Mouse (Mus musculus): Measurements from ENCODE around the gene Cbfa2t2. TPM values are rescaled to one million over a fixed set of nuclear protein-coding genes. Genes with fewer than 3 reads are reported as not detected.

The Cbfa2t2 gene
- polyA plus RNA-seq, 1 experiment from 2014 or later = 10.3 TPM

DNA sequence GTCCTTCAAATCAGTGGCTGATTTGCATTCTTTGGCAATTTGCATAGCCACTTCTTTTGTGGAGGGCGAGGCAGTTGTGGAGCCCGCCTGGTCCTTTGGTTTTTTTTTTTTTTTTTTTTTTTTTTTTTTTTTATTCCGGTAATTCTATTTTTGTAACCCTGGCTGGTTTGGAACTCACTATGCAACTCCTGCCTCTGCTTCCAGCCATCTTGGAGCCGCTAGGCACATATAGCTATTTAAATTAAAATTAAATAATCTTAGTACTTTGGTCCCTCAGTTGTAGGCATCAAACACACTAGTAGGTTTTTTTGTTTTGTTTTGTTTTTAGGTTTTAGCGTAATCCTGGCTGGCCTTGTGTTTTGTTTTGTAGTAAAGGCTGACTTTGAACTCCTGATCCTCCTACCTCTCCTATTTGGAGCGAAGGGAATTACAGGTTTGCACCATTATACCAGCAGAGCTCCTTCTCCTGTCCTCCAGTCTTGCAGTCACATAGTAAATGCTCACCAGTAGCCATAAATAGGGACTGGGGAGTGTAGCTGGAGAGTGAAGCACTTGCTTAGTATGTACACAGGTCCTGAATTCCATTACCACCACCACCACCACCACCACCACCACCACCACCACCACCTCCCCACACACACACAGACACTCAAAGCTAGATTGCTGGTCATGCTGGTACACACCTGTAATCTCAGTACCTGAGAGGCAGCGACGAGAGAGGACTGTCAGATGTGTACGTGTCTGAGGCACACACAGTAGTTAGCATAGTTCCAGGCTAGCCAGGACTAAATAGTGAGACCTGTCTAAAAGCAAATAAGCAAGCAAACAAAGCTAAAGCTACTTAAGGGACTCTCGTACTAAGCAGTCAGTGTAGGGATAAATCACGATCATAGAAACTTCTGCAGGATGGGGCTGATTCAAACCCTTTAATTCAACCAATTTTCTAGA is 9.1 kb upstream of the Cbfa2t2 start:
- DNase-seq (ENCODE audit: low spot score) = peak; percentile 26
- H3K27me3 ChIP-seq (ENCODE audit: control insufficient read depth, insufficient read depth, low read length) = no peaks in the 10 kb centered on the region
- WGBS = 56% methylated on average over 11 of the region's 11 CpGs
- no peaks in the 10 kb centered on the region for H3K36me3 ChIP-seq (ENCODE audit: control insufficient read depth, insufficient read depth, low read length)
- no peaks in the 10 kb centered on the region for H3K4me1 ChIP-seq (replicated peaks; ENCODE audit: control insufficient read depth, insufficient read depth)
- H3K4me2 ChIP-seq (replicated peaks; ENCODE audit: low read depth) = peak overlapping the region; percentile 55
- H3K9me3 ChIP-seq (ENCODE audit: control insufficient read depth, low read length) = no peaks in the 10 kb centered on the region
- peak overlapping the region; percentile 31 for H3K4me3 ChIP-seq (ENCODE audit: low read depth, low read length)
- H3K9ac ChIP-seq (ENCODE audit: low read length) = peak overlapping the region; percentile 60
- peak; percentile 45 for ATAC-seq (ENCODE audit: low FRiP score, low TSS enrichment)
- H3K27ac ChIP-seq (replicated peaks) = peak overlapping the region; percentile 69
- TF ChIP-seq CTCF (IDR thresholded peaks at IDR 0.05; ENCODE audit: low read depth) (no peak), EP300 (optimal IDR thresholded peaks at IDR 0.05) (no peak)

DNA sequence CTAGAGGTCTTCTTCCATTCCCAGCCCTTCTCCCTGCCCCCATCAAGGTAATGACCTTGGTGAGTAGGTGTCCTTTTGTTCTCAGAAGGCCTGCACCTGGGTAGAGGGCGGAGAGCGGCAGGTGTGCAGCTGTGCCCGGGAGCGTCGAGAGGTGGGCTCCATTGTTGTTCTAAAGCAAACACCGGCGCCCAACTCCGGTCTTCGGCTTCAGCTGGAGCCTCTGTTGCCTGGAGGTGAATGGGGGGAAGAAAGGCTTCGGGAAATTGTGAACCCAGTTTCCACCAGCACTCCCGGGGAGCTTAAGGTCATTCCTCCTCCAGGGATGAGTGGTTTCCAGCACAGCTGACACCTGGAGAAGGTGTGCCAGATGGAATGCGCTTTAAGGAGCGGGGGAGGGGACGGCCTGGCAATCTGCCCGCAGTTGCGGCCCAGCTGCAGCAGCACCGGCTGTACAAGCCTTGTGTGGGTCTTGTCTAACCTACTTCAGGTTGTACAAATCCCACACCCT is 8.4 kb upstream of the Cbfa2t2 start:
- H3K4me3 ChIP-seq (ENCODE audit: low read depth, low read length) = no peak overlapping the region
- H3K36me3 ChIP-seq (ENCODE audit: control insufficient read depth, insufficient read depth, low read length) = no peaks in the 10 kb centered on the region
- no peak overlapping the region for H3K9ac ChIP-seq (ENCODE audit: low read length)
- no peaks in the 10 kb centered on the region for H3K9me3 ChIP-seq (ENCODE audit: control insufficient read depth, low read length)
- peak overlapping the region; percentile 69 for H3K27ac ChIP-seq (replicated peaks)
- DNase-seq (ENCODE audit: low spot score) (peak; percentile 79), ATAC-seq (ENCODE audit: low FRiP score, low TSS enrichment) (peak; percentile 83)
- peak overlapping the region; percentile 32 for H3K4me2 ChIP-seq (replicated peaks; ENCODE audit: low read depth)
- TF ChIP-seq CTCF (IDR thresholded peaks at IDR 0.05; ENCODE audit: low read depth) (no peak), EP300 (optimal IDR thresholded peaks at IDR 0.05) (no peak)
- WGBS = 15% methylated on average over 17 of the region's 17 CpGs
- H3K4me1 ChIP-seq (replicated peaks; ENCODE audit: control insufficient read depth, insufficient read depth) = no peaks in the 10 kb centered on the region
- H3K27me3 ChIP-seq (ENCODE audit: control insufficient read depth, insufficient read depth, low read length) = no peaks in the 10 kb centered on the region

DNA sequence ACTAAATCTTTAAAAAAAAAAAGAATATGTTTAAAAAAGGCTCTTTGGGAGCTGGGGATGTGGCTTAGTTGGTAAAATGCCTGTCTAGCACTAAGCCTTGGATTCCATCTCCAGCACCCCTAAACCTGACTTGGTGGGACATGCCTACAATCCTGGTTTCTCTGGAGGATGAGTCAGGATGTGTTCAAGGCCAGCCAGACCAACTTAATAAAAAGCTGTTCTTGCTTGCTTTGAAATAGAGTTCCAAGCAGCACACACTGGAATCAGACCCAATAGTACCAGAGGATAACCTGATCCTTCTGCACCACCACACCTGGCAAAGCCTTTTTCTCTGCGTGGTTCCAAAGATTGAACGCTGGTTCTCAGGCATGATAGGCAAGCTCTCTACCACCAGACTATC is 5.7 kb upstream of the Cbfa2t2 start:
- ATAC-seq (ENCODE audit: low FRiP score, low TSS enrichment) = no peak
- H3K27me3 ChIP-seq (ENCODE audit: control insufficient read depth, insufficient read depth, low read length) = no peaks in the 10 kb centered on the region
- 100% methylated on average over 2 of the region's 2 CpGs for WGBS
- H3K27ac ChIP-seq (replicated peaks) = no peak overlapping the region
- DNase-seq (ENCODE audit: low spot score) = no peak
- no peaks in the 10 kb centered on the region for H3K4me1 ChIP-seq (replicated peaks; ENCODE audit: control insufficient read depth, insufficient read depth)
- no peak overlapping the region for H3K4me3 ChIP-seq (ENCODE audit: low read depth, low read length)
- H3K9me3 ChIP-seq (ENCODE audit: control insufficient read depth, low read length) = no peaks in the 10 kb centered on the region
- H3K36me3 ChIP-seq (ENCODE audit: control insufficient read depth, insufficient read depth, low read length) = no peaks in the 10 kb centered on the region
- no peak overlapping the region for H3K9ac ChIP-seq (ENCODE audit: low read length)
- no peak overlapping the region for H3K4me2 ChIP-seq (replicated peaks; ENCODE audit: low read depth)
- TF ChIP-seq EP300 (optimal IDR thresholded peaks at IDR 0.05) (no peak), CTCF (IDR thresholded peaks at IDR 0.05; ENCODE audit: low read depth) (no peak)

DNA sequence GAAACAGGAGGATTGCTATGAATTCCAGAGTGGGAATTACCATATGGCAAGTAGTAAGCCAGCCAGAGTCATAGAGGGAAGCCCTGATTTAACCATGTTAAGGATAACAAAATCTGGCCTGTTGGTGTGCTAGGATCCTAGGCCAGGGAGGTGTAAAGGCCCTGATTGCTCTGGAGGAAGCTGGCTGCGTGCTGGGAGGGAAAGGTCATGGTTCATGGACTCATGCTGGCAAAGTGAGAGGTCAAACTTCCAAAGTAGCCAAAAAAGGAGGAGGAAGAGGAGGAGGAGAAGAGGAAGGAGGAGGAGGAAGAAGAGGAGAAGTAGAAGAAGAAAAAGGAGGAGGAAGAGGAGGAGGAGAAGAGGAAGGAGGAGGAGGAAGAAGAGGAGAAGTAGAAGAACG is 3.6 kb upstream of the Cbfa2t2 start:
- Histone ChIP-seq H3K27me3 (ENCODE audit: control insufficient read depth, insufficient read depth, low read length) (no peaks in the 10 kb centered on the region), H3K27ac (replicated peaks) (no peak overlapping the region), H3K9me3 (ENCODE audit: control insufficient read depth, low read length) (no peaks in the 10 kb centered on the region), H3K4me3 (ENCODE audit: low read depth, low read length) (no peak overlapping the region), H3K4me2 (replicated peaks; ENCODE audit: low read depth) (no peak overlapping the region), H3K36me3 (ENCODE audit: control insufficient read depth, insufficient read depth, low read length) (no peaks in the 10 kb centered on the region), H3K9ac (ENCODE audit: low read length) (no peak overlapping the region), H3K4me1 (replicated peaks; ENCODE audit: control insufficient read depth, insufficient read depth) (no peaks in the 10 kb centered on the region)
- DNase-seq (ENCODE audit: low spot score) (no peak), ATAC-seq (ENCODE audit: low FRiP score, low TSS enrichment) (no peak)
- TF ChIP-seq CTCF (IDR thresholded peaks at IDR 0.05; ENCODE audit: low read depth) (no peak), EP300 (optimal IDR thresholded peaks at IDR 0.05) (no peak)
- WGBS = 60% methylated on average over 2 of the region's 2 CpGs

DNA sequence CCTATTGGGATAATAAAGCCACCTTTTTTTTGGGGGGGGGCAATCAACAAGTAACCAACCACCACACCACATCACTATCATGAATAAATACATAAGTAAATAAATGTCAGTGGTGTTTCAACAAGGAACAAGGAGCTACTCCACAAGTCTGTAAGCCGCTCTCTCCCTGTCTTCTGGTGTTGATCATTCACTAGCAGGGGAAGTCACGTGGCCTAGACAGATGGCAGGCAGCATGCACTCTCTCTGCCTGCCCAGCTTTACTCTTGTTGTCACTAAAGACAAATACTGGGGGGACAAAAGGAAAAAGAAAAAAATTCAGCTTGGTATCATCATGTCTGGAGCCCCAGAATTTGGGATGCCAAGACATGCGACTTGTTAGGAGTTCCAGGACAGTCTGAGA is 2.9 kb upstream of the Cbfa2t2 start:
- H3K27me3 ChIP-seq (ENCODE audit: control insufficient read depth, insufficient read depth, low read length) = no peaks in the 10 kb centered on the region
- DNase-seq (ENCODE audit: low spot score) = peak; percentile 57
- H3K9ac ChIP-seq (ENCODE audit: low read length) = no peak overlapping the region
- WGBS = 44% methylated on average over 3 of the region's 3 CpGs
- no peaks in the 10 kb centered on the region for H3K36me3 ChIP-seq (ENCODE audit: control insufficient read depth, insufficient read depth, low read length)
- no peak for ATAC-seq (ENCODE audit: low FRiP score, low TSS enrichment)
- H3K4me3 ChIP-seq (ENCODE audit: low read depth, low read length) = no peak overlapping the region
- H3K4me1 ChIP-seq (replicated peaks; ENCODE audit: control insufficient read depth, insufficient read depth) = no peaks in the 10 kb centered on the region
- no peaks in the 10 kb centered on the region for H3K9me3 ChIP-seq (ENCODE audit: control insufficient read depth, low read length)
- H3K4me2 ChIP-seq (replicated peaks; ENCODE audit: low read depth) = no peak overlapping the region
- TF ChIP-seq CTCF (IDR thresholded peaks at IDR 0.05; ENCODE audit: low read depth) (no peak), EP300 (optimal IDR thresholded peaks at IDR 0.05) (no peak)
- no peak overlapping the region for H3K27ac ChIP-seq (replicated peaks)

DNA sequence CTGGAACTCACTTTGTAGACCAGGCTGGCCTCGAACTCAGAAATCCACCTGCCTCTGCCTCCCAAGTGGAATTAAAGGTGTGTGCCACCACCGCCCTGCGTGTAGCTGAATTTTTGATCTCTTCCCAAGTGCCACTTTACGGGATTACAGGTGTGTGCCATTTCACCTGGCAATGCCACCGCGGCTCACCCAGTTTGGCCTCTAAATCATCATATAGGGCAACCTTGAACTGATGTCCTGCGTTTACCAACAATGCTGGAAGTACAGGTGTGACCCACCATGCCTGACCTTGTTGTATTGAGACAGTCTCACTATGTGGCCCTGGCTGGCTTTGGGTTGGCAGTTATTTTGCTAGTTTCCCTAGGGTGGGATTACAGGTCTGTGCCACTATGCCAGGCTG is 1.6 kb upstream of the Cbfa2t2 start:
- Histone ChIP-seq H3K27ac (replicated peaks) (no peak overlapping the region), H3K4me1 (replicated peaks; ENCODE audit: control insufficient read depth, insufficient read depth) (no peaks in the 10 kb centered on the region; the same call in 1 of the 2 replicates), H3K4me3 (ENCODE audit: low read depth, low read length) (no peak overlapping the region), H3K4me2 (replicated peaks; ENCODE audit: low read depth) (no peak overlapping the region), H3K36me3 (ENCODE audit: control insufficient read depth, insufficient read depth, low read length) (no peaks in the 10 kb centered on the region), H3K27me3 (ENCODE audit: control insufficient read depth, insufficient read depth, low read length) (no peaks in the 10 kb centered on the region), H3K9ac (ENCODE audit: low read length) (no peak overlapping the region), H3K9me3 (ENCODE audit: control insufficient read depth, low read length) (no peaks in the 10 kb centered on the region)
- DNase-seq (ENCODE audit: low spot score) (no peak), ATAC-seq (ENCODE audit: low FRiP score, low TSS enrichment) (no peak)
- TF ChIP-seq CTCF (IDR thresholded peaks at IDR 0.05; ENCODE audit: low read depth) (no peak), EP300 (optimal IDR thresholded peaks at IDR 0.05) (no peak)
- 92% methylated on average over 7 of the region's 7 CpGs for WGBS

All from stomach, postnatal 0 days (tissue).